ENCODE assay signal across 15 mouse cellular contexts in the genomic region with DNA sequence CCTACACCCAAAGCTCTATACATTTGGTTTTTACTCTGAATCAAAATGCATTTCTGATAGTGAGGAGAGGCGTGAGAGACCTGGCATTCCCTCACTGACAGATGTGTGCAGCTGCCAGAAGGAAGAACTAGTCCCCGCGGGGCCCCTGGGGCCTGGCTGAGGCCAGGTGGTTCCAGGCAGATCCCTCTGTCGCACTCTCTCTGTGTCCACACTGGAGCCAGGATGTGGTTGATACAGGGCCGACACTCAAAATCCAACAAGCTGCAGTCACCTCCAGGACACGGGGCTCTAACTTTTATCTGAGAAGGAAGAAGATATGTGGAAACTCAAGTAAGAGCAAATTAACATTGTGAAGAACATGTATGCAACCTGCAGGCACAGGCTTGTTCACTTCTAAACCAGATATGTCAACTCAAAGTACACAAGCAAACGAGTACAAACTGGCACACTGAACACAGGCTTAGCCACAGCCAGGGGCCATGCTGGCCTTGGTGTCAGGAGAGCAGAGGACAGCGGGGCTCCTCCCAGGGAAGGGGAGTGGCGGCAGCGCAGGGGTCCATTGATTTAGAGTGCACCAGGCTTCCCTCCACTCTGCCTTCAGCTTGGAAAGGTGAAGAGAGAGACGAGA. TPM values are rescaled to one million over a fixed set of nuclear protein-coding genes. Genes with fewer than 3 reads are reported as not detected.
"Had no signal": no experiment of that assay in that cellular context is flagged by ENCODE, and none has a peak within 500 bp of the region (broad histone marks: within the 10 kb centered on the region; RNA-seq: fewer than 3 reads in every experiment).

No protein-coding gene starts in this region.

- ATAC-seq: lung, postnatal 0 days had no signal

- H3K4me1 ChIP-seq: liver, embryonic 15.5 days had no signal

- H3K27ac ChIP-seq: layer of hippocampus, adult 2 months; limb, embryonic 13.5 days; liver, embryonic 15.5 days; neural tube, embryonic 15.5 days had no signal

- H3K27me3 ChIP-seq: limb, embryonic 13.5 days; liver, embryonic 15.5 days; neural tube, embryonic 15.5 days had no signal

- H3K9me3 ChIP-seq: limb, embryonic 13.5 days; liver, embryonic 15.5 days; neural tube, embryonic 15.5 days had no signal

- DNase-seq: kidney, adult 11 months; kidney, postnatal 10 days; kidney, postnatal 4 days; lung, adult 2 months; lung, postnatal 36 days; midbrain, embryonic 14.5 days; thymus, postnatal 4 days had no signal

- H3K4me3 ChIP-seq: layer of hippocampus, adult 2 months; limb, embryonic 13.5 days; liver, embryonic 15.5 days; myocyte; neural tube, embryonic 15.5 days had no signal

- H3K4me2 ChIP-seq: limb, embryonic 13.5 days; liver, embryonic 11.5 days; liver, embryonic 15.5 days; neural tube, embryonic 15.5 days had no signal

- H3K9ac ChIP-seq: limb, embryonic 13.5 days; liver, embryonic 15.5 days; neural tube, embryonic 15.5 days had no signal

RNA-seq across cellular contexts. Expression of gene Grik4, which starts 24.7 kb away (rescaled TPM):
- total RNA-seq: megakaryocyte progenitor cell, adult 5-6 weeks had no signal
- polyA plus RNA-seq: myocyte had no signal
